Mouse (Mus musculus) lung, postnatal 0 days (tissue): ENCODE data around the gene Nudt16l1.

Experiments
- CTCF ChIP-seq: IDR thresholded peaks from 2 replicates; pipeline ENCODE4 v1.5.1; 2016; ENCODE audit warnings: antibody characterized with exemption, mild to moderate bottlenecking
- EP300 ChIP-seq: IDR thresholded peaks from 2 replicates; pipeline ENCODE4 v1.6.1; 2016; ENCODE audit warnings: antibody characterized with exemption, mild to moderate bottlenecking, control low read depth

DNA sequence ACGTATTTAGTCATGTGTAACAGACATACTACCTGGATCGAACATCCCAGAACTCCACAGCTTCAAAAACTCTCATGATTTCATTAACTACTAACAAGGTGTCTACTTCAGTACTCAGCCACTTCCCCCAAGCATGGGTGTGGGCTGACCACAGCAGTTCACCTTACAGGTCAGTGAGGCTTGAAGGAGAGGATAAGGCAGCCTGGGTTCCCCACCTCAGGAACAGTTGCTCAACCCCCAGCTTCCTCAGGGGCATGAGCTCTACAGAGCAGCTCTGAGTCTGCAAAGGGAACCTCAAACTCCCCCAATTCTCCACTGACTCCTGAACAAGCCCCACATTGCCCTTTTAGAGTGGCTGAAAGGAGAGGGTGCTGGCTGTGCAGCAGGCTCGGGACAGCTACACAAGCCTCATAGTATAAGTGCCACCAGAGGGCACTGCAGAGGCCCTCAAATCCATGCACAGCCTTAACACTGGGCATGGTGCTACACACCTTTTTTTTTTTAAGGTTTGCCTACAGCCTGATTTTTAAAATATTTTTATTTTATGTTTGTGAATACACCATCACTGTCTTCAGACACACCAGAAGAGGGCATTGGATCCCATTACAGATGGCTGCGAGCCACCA, 41.3 kb downstream of the Nudt16l1 start:
- TF ChIP-seq CTCF: peak; percentile 75
- TF ChIP-seq EP300: no peak
